Comparison of ENCODE assay signal across 21 mouse cellular contexts in the genomic region with DNA sequence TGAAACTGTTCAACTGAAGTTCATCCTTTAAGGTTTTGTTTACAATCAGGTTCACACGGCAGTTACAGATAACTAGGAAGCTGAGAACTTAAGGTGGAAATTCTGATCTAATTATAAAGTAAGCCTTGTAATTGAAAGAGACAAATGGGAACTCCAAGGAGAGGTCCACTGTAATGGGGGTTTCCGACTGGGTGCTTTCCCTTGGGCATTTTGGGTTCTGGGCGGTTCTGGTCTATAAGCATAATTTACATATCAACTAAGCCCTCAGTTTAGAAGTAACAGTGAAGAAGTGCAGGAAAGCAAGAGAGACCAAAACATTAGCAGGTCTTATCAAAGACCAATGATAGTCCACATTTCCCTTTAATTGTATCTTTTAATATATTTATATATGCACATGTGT. TPM values are rescaled to one million over a fixed set of nuclear protein-coding genes. Genes with fewer than 3 reads are reported as not detected.
DNase-seq lines count a peak whose midpoint lies in the region; TF ChIP-seq lines count a peak whose summit lies in the region.
"Had no signal": no experiment of that assay in that cellular context is flagged by ENCODE, and none has a peak within 500 bp of the region (broad histone marks: within the 10 kb centered on the region; RNA-seq: fewer than 3 reads in every experiment).

No protein-coding gene starts in this region.

- TF ChIP-seq CTCF in lung, adult 2 months (IDR thresholded peaks at IDR 0.05; ENCODE audit: insufficient read depth, low read length): no peak

- 72% methylated on average over 3 of the region's 3 CpGs for WGBS in lung, adult 2 months

- TF ChIP-seq POLR2A in lung, adult 2 months (IDR thresholded peaks at IDR 0.05; ENCODE audit: borderline replicate concordance, extremely low read depth, low read depth, low read length): no peak

- H3K4me1 ChIP-seq in lung, adult 2 months (ENCODE audit: control insufficient read depth, insufficient read depth, low read length): peaks cover 18% of the 10 kb centered on the region

- no peak overlapping the region for H3K4me3 ChIP-seq in lung, adult 2 months (replicated peaks; ENCODE audit: extremely low read depth, low read depth, low read length)
- H3K4me3 ChIP-seq: embryonic facial prominence, embryonic 12.5 days; forebrain, embryonic 12.5 days; hindbrain, embryonic 12.5 days; intestine, embryonic 15.5 days had no signal

- H3K27me3 ChIP-seq in splenic B cell, adult 2 months (ENCODE audit: control insufficient read depth, insufficient read depth, low read length, poor library complexity, severe bottlenecking): no peaks in the 10 kb centered on the region
- H3K27me3 ChIP-seq: embryonic facial prominence, embryonic 12.5 days; forebrain, embryonic 12.5 days; hindbrain, embryonic 12.5 days; intestine, embryonic 15.5 days had no signal

- H3K36me3 ChIP-seq in splenic B cell, adult 2 months (ENCODE audit: control insufficient read depth, insufficient read depth, low read length, poor library complexity, severe bottlenecking): no peaks in the 10 kb centered on the region
- H3K36me3 ChIP-seq: embryonic facial prominence, embryonic 12.5 days; forebrain, embryonic 12.5 days; hindbrain, embryonic 12.5 days; intestine, embryonic 15.5 days had no signal

- peak; percentile 78 to 83 for DNase-seq in B cell, adult 2 months
- peak; percentile 60 for DNase-seq in CD4-positive, CD25-positive, alpha-beta regulatory T cell, adult 2 months (ENCODE audit: low read depth, low spot score)
- peak; percentile 82 for DNase-seq in induced T-regulatory cell, adult 2 months (ENCODE audit: low read depth)
- DNase-seq in splenic B cell, adult 2 months (ENCODE audit: low read depth, low spot score): peak; percentile 87
- no peak for DNase-seq in gastrocnemius, postnatal 4 days (ENCODE audit: low spot score in 2 of 2)
- DNase-seq in kidney, adult 9 months: no peak
- no peak for DNase-seq in lung, adult 2 months
- DNase-seq: adrenal gland, postnatal 14 days; cerebellum, adult 11-12 months; cerebellum, adult 9-10 months; cerebellum, postnatal 25 days; forebrain, postnatal 0 days; gastrocnemius, postnatal 25 days; heart, adult 11 months; heart, postnatal 10 days; heart, postnatal 4 days had no signal

RNA-seq across cellular contexts. Expression of gene Rras2, which starts 33.8 kb away (rescaled TPM):
- 10 to 100 TPM; 35.9 to 36.5 TPM for total RNA-seq in gastrocnemius, postnatal 4 days (2021)
- polyA plus RNA-seq in lung, adult 2 months (2012; rRNA removed): 24.4 and 30.0 TPM in 2 replicates
- total RNA-seq: MEL had no signal

Comparison
In these comparisons a context has a peak if more than half of its experiments do, and no peak if none do; other contexts are left out.
1. DNase-seq: peak in B cell, adult 2 months (2 of 2), CD4-positive, CD25-positive, alpha-beta regulatory T cell, adult 2 months (single experiment), induced T-regulatory cell, adult 2 months (single experiment) and splenic B cell, adult 2 months (single experiment); none in gastrocnemius, postnatal 4 days (0 of 2), kidney, adult 9 months (single experiment) and lung, adult 2 months (single experiment).